Mouse (Mus musculus): ENCODE measurements around the gene Slc25a36.

DNA sequence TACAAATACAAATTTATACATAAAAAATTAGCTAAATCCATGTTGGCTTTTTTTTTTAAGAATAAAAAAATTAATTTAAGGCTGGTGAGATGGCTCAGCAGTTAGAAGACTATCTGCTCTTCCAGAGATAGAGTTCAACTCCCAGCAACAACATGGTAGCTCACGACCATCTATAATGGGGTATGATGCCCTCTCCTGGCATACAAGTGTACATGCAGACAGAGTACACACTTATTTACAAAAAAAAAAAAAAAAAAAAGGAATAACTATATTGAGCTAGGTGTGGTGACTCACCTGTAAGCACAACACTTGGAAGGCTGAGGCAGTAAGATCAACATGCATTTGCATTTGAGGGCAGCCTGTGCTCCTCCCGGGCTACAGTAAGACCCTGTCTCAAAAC is 26.3 kb downstream of the Slc25a36 start:
- TF ChIP-seq POLR2A (IDR thresholded peaks at IDR 0.05; ENCODE audit: borderline replicate concordance, extremely low read depth, low read depth, low read length) (no peak), CTCF (IDR thresholded peaks at IDR 0.05; ENCODE audit: insufficient read depth, low read length) (no peak)
